Mouse (Mus musculus): ENCODE results near the gene Gm156.

DNA sequence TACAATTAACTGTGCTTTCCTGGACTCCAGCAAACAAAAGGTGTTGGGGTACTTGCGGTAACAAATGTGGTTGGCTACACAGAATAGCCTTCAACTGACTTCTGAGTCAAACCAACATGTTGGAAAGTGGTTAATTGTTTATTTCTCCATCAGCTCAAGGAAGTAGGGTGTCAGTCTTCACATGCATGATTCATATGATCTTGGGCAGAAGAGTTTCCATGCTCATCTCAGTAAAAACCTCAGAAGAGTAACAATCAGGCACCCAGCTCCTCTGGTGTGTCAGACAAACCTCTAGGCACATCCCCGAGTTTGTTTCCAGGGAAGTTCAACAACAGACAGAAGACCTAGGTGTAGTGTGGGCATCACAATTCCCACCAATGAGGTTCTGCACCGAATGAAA is 33.7 kb upstream of the Gm156 start:
- TF ChIP-seq CTCF (conservative IDR thresholded peaks at IDR 0.05; ENCODE audit: insufficient read depth, insufficient read length, low read depth, low read length) (no peak), POLR2A (IDR thresholded peaks at IDR 0.05; ENCODE audit: low read depth, low read length) (no peak)

Measured in kidney, adult 2 months (tissue).